Mouse (Mus musculus) megakaryocyte, embryonic 14.5 days (primary cell): Measurements from ENCODE around the gene Lrrc63.

Experiments used
- FLI1 ChIP-seq: IDR thresholded peaks from 2 replicates; pipeline ENCODE4 v1.6.1; 2012; ENCODE audit warnings: low read length, inconsistent platforms, mixed read lengths
- GATA1 ChIP-seq: IDR thresholded peaks from 3 replicates; pipeline ENCODE4 v1.6.1; 2012; ENCODE audit warnings: mixed read lengths, low read length, inconsistent platforms, borderline replicate concordance

DNA sequence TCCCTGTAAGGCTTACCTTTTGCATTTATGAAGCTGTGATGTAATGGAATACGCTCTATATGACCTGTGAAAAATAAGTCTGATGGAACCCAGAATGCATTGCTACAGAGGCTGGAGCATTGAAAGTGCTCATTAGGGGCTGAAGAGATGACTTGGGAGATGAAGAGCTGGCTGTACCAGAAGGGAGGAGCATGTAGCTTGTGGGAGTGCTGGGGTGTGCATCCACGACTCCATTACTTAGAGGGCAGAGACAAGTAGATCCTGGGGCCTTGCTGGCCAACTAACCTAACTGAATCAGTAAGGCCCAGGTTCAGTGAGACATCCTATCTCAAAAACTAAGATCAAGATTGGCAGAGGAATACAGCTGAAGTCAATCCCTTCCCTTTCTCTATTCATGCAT, 8.5 kb upstream of the Lrrc63 start:
- no peak for TF ChIP-seq GATA1
- TF ChIP-seq FLI1 = no peak
